Mouse (Mus musculus) C2C12 (cell line): ENCODE measurements around the gene Mcemp1. TPM values are rescaled to one million over a fixed set of nuclear protein-coding genes. Genes with fewer than 3 reads are reported as not detected.

Experiments
- H3K27me3 ChIP-seq: one replicate; pipeline ENCODE4 v1.6.1; 2011; ENCODE audit not compliant: control insufficient read depth, insufficient read depth, insufficient read length
- H3K36me3 ChIP-seq: one replicate; pipeline ENCODE4 v1.6.1; 2011; ENCODE audit not compliant: control insufficient read depth, insufficient read depth
- H3K4me3 ChIP-seq: one replicate; pipeline ENCODE4 v1.5.1; 2011; ENCODE audit warnings: mild to moderate bottlenecking, control low read depth; ENCODE audit not compliant: poor library complexity, insufficient read depth, severe bottlenecking
- H3K79me2 ChIP-seq: one replicate; pipeline ENCODE4 v1.6.1; 2011; ENCODE audit not compliant: control insufficient read depth, insufficient read depth
- H3K79me3 ChIP-seq: one replicate; pipeline ENCODE4 v1.6.1; 2011; ENCODE audit warnings: low read depth, control low read depth
- H3ac ChIP-seq: one replicate; pipeline ENCODE3; 2011; ENCODE audit warnings: low read depth; ENCODE audit not compliant: control insufficient read depth, insufficient read length
- CEBPB ChIP-seq: IDR thresholded peaks from one replicate; pipeline ENCODE4 v1.6.1; 2011; ENCODE audit warnings: low read depth, mild to moderate bottlenecking, control low read depth, moderate library complexity
- CTCF ChIP-seq: IDR thresholded peaks from one replicate; pipeline ENCODE4 v1.5.1; 2011; ENCODE audit not compliant: control insufficient read depth, insufficient read depth, insufficient read length
- FOSL1 ChIP-seq: IDR thresholded peaks from one replicate; pipeline ENCODE4 v1.8.0; 2011; ENCODE audit warnings: mild to moderate bottlenecking, low read length; ENCODE audit not compliant: poor library complexity, insufficient read depth, severe bottlenecking
- MAX ChIP-seq: IDR thresholded peaks from one replicate; pipeline ENCODE4 v1.6.1; 2011; ENCODE audit warnings: mild to moderate bottlenecking, control low read depth
- MYOD1 ChIP-seq: IDR thresholded peaks from one replicate; pipeline ENCODE4 v1.6.1; 2011; ENCODE audit warnings: low read depth; ENCODE audit not compliant: control insufficient read depth, insufficient read length
- MYOG ChIP-seq: IDR thresholded peaks from one replicate; pipeline ENCODE4 v1.6.1; 2011; ENCODE audit not compliant: control insufficient read depth, insufficient read length; ENCODE audit errors: extremely low read depth
- USF1 ChIP-seq: IDR thresholded peaks from one replicate; pipeline ENCODE4 v1.6.1; 2011; ENCODE audit warnings: low read depth, mild to moderate bottlenecking, control low read depth, moderate library complexity
- polyA plus RNA-seq: library from polyadenylated mRNA; unstranded; fragments of >200 nt; fragmentation: generic; extraction: Trizol; gene quantifications from one replicate; pipeline ENCODE4 v1.2.1, GENCODE M21; 2012; ENCODE audit warnings: missing spikeins

The Mcemp1 gene
- polyA plus RNA-seq, 1 experiment = not detected

DNA sequence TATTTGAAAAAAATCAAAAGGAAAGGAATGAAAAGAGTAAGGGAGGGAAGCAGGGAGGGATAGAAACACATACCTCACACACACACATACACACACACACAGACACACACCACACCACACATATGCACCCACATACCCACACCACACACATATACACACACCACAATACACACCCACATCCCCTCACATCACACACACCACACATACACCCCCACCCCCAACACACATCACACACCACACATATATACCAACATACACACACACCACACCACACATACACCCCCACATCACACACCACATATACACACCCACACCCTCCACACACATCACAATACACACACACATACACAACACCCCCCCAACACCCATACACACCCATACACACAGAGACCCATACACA lies 19.0 kb downstream of the Mcemp1 start:
- Histone ChIP-seq H3K27me3 (peaks cover 9% of the 10 kb centered on the region), H3K79me2 (peaks cover 11% of the 10 kb centered on the region), H3K79me3 (no peaks in the 10 kb centered on the region), H3K36me3 (peaks cover 19% of the 10 kb centered on the region), H3ac (no peak overlapping the region), H3K4me3 (no peak overlapping the region)
- TF ChIP-seq MYOG (no peak), CTCF (no peak), FOSL1 (no peak), CEBPB (no peak), MYOD1 (no peak), USF1 (no peak)

DNA sequence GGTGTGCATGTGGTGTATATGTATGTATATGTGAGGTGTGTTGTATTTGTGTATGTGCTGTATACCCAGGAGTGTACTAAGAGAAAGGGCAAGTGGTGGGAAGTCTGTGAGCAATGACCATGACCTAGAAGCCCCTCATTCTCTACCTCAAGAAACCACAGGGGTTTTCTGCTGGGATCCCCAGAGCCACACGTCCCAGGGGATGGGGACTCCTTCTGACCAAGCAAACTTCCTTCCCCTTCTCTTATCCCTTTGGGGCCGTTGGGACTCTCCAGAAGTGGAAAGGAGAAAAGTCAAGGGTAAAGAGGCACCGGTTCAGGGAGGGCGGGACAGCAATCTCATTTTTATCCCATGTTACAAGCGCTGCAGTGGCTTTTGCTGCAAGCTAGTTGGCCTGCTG lies 19.9 kb downstream of the Mcemp1 start:
- H3ac ChIP-seq = no peak overlapping the region
- TF ChIP-seq USF1 (no peak), MAX (no peak)

DNA sequence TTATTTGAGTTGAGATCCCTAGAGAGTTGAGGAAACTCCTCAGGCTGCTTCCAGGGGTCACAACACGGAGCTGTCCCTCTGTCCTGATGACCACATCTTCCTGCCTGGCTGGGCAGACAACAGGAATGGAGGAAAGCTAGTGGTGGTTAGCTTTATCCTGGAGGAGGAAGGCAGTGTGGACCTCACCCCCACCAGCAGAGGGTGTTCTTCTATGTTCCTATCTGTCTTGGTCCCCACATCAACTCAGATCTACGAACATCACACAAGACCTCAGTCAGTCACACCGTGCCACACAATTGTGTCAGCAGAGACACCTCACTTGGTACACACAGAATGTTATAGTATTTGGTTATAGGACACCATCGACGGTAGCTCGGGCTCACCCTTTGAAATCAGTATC lies 22.0 kb downstream of the Mcemp1 start:
- TF ChIP-seq CEBPB (no peak), USF1 (no peak), MAX (no peak), CTCF (no peak), MYOD1 (no peak), MYOG (no peak), FOSL1 (no peak)
- Histone ChIP-seq H3K27me3 (peaks cover 15% of the 10 kb centered on the region), H3ac (no peak overlapping the region), H3K79me3 (no peaks in the 10 kb centered on the region), H3K36me3 (no peaks in the 10 kb centered on the region), H3K79me2 (no peaks in the 10 kb centered on the region), H3K4me3 (no peak overlapping the region)

More for the DNA sequence above, 19.9 kb downstream of the Mcemp1 start:
- no peak overlapping the region for H3K4me3 ChIP-seq
- peaks cover 2% of the 10 kb centered on the region for H3K79me2 ChIP-seq
- peaks cover 10% of the 10 kb centered on the region for H3K36me3 ChIP-seq
- H3K79me3 ChIP-seq = no peaks in the 10 kb centered on the region
- H3K27me3 ChIP-seq = peaks cover 15% of the 10 kb centered on the region

DNA sequence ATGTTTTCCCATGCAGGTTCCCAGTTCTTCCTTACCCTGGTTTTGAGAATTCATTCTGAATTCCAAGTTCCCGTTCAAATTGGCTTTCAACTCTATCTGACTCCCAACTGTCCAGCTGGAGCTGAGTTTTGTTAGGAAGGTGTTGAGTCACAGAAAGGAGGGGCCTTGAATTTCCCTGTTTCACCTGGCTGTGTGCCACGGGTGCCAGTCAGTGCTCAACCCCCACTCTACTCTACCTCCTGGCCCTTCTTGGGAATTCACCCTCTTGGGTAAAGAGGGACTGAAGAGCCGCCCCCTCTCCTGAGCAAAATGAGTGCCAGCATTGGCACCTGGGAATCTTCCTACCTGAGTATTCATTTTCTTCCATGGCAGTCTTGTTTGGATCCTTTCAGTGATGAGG lies 25.2 kb downstream of the Mcemp1 start:
- Histone ChIP-seq H3ac (no peak overlapping the region), H3K36me3 (no peaks in the 10 kb centered on the region), H3K79me3 (no peaks in the 10 kb centered on the region), H3K27me3 (peaks cover 15% of the 10 kb centered on the region), H3K4me3 (no peak overlapping the region), H3K79me2 (no peaks in the 10 kb centered on the region)
- no peak for TF ChIP-seq MAX
- no peak for TF ChIP-seq FOSL1
- TF ChIP-seq USF1 = no peak
- no peak for TF ChIP-seq CTCF
- no peak for TF ChIP-seq CEBPB
- TF ChIP-seq MYOD1 = no peak
- no peak for TF ChIP-seq MYOG

DNA sequence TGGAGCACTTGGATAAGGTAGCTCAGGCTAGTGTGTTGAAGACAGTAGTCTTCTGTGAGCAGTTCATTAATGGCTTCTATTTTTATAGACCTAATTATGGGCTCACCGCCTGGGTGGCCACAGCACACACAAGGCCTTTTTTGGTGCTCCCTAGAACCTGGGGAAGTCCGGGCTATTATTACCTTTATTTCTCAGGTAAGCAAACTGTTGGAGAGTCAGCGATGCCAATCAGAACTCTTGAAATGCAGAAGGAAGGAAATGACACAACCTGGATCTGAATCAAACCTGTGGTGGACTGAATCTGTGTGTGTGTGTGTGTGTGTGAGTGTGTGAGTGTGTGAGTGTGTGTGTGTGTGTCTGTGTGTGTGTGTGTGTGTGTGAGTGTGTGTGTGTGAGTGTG lies 28.6 kb downstream of the Mcemp1 start, which contains the start of gene Fcer2a:
Gene Fcer2a, minus strand, starts transcription at position 55 of the 400 bp plus-strand sequence.
- no peak for TF ChIP-seq MYOD1
- H3ac ChIP-seq = no peak within 1 kb of the TSS
- no peaks in the 10 kb centered on the region for H3K79me3 ChIP-seq
- peaks cover 8% of the 10 kb centered on the region for H3K27me3 ChIP-seq
- H3K36me3 ChIP-seq = no peaks in the 10 kb centered on the region
- no peaks in the 10 kb centered on the region for H3K79me2 ChIP-seq
- no peak within 1 kb of the TSS for H3K4me3 ChIP-seq

DNA sequence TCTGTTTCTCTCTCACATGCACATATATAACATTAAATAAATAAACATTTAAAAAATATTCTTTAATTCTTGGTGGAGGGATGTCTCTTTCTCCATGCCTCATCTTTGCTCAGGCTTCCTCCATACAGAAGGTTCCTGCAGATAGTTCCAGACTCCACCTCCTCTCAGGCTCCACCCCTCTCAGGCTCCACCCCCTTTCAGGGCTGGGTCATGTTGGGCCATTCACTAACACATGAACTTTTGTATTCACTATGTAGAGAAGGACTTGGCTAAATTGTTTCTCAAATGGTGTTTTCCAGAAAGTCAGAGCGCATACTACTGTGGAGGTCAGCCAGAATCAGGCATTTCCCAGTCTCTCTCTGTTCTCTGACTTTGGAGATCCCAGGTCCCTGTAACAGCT lies 35.9 kb downstream of the Mcemp1 start:
- no peak overlapping the region for H3K4me3 ChIP-seq
- no peaks in the 10 kb centered on the region for H3K79me3 ChIP-seq
- H3K36me3 ChIP-seq = no peaks in the 10 kb centered on the region
- TF ChIP-seq CTCF = no peak
- TF ChIP-seq MYOD1 = no peak
- no peak for TF ChIP-seq USF1
- no peak for TF ChIP-seq FOSL1
- no peak for TF ChIP-seq MYOG
- TF ChIP-seq MAX = no peak
- TF ChIP-seq CEBPB = no peak
- no peaks in the 10 kb centered on the region for H3K27me3 ChIP-seq
- H3ac ChIP-seq = no peak overlapping the region
- no peaks in the 10 kb centered on the region for H3K79me2 ChIP-seq
